Mouse (Mus musculus) olfactory bulb, adult 2 months (tissue): ENCODE data around the gene Nebl.

Experiments
- CTCF ChIP-seq: fragments of 200-500 bp; IDR thresholded peaks from 2 replicates; pipeline ENCODE4 v1.5.1; 2012; ENCODE audit warnings: low read depth, mild to moderate bottlenecking, low read length, moderate library complexity; ENCODE audit not compliant: insufficient read depth
- POLR2A ChIP-seq: fragments of 200-500 bp; IDR thresholded peaks from 2 replicates; pipeline ENCODE4 v1.6.1; 2012; ENCODE audit warnings: mild to moderate bottlenecking, low read depth, low read length, moderate library complexity; ENCODE audit not compliant: insufficient read depth

- no peak for TF ChIP-seq CTCF
- no peak for TF ChIP-seq POLR2A
Measured at GRCm38 (mm10) chr2:17409276-17409675, 322.0 kb downstream of the Nebl start.
